Mouse (Mus musculus): ENCODE results near the gene Edn2.

The Edn2 gene

GRCm38 (mm10) chr4:120204357-120204942 lies 43.4 kb downstream of the Edn2 start:
- DNase-seq (ENCODE audit: low spot score) = no peak

GRCm38 (mm10) chr4:120206471-120206891 lies 45.5 kb downstream of the Edn2 start:
- DNase-seq (ENCODE audit: low spot score) = no peak

GRCm38 (mm10) chr4:120212080-120212479 lies 51.1 kb downstream of the Edn2 start:
- DNase-seq (ENCODE audit: low spot score) = no peak

- DNase-seq (ENCODE audit: low spot score) = no peak
These were observed 51.8 kb downstream of the Edn2 start for GRCm38 (mm10) chr4:120212812-120213211.

- DNase-seq (ENCODE audit: low spot score) = no peak
These were observed 55.0 kb downstream of the Edn2 start for GRCm38 (mm10) chr4:120215915-120216591.

GRCm38 (mm10) chr4:120216883-120217282 lies 55.9 kb downstream of the Edn2 start:
- no peak for DNase-seq (ENCODE audit: low spot score)
